Comparison of ENCODE assay signal across 8 mouse cellular contexts in genomic region chr11:98930127-98930601, GRCm38 (mm10). TPM values are rescaled to one million over a fixed set of nuclear protein-coding genes. Genes with fewer than 3 reads are reported as not detected.
DNase-seq lines count a peak whose midpoint lies in the region; ATAC-seq lines count a peak whose summit lies in the region.

No protein-coding gene starts in this region.

- peak; percentile 96 for DNase-seq in heart, adult 11 months
- no peak for DNase-seq in heart, adult 8-10 months (ENCODE audit: low spot score)
- DNase-seq in adipocyte (ENCODE audit: low spot score), result peak; percentile 71
- DNase-seq in limb, embryonic 11.5 days (ENCODE audit: low spot score), result no peak
- no peak for DNase-seq in retina, embryonic 14.5 days (ENCODE audit: low spot score)
- DNase-seq in urinary bladder, postnatal 25 days (ENCODE audit: low spot score), result no peak
- DNase-seq in spleen, adult 12 weeks (ENCODE audit: low spot score), result no peak

- ATAC-seq in forebrain, embryonic 16.5 days, result no peak
- ATAC-seq in limb, embryonic 11.5 days (ENCODE audit: insufficient number of reproducible peaks, low FRiP score, low TSS enrichment, low read depth), result no peak

- H3K4me2 ChIP-seq in forebrain, embryonic 16.5 days (ENCODE audit: low read length), result peak overlapping the region; percentile 1; the same call in 1 of the 2 replicates
- peak overlapping the region; percentile 95; the same call in 1 of the 2 replicates for H3K4me2 ChIP-seq in limb, embryonic 11.5 days (ENCODE audit: low read depth, severe bottlenecking)

- WGBS in forebrain, embryonic 16.5 days, result 31% methylated on average over 7 of the region's 7 CpGs
- 49% methylated on average over 7 of the region's 7 CpGs for WGBS in limb, embryonic 11.5 days

- H3K36me3 ChIP-seq in forebrain, embryonic 16.5 days (ENCODE audit: control insufficient read depth, insufficient read depth), result no peaks in the 10 kb centered on the region
- H3K36me3 ChIP-seq in limb, embryonic 11.5 days (ENCODE audit: control insufficient read depth, insufficient read depth, low read length), result no peaks in the 10 kb centered on the region

- no peak overlapping the region for H3K9ac ChIP-seq in forebrain, embryonic 16.5 days (replicated peaks; ENCODE audit: low read depth, low read length)
- H3K9ac ChIP-seq in limb, embryonic 11.5 days (ENCODE audit: low read length), result 0 out of 2 replicates have a peak overlapping the region, but pooled peaks have one; percentile 17

- no peaks in the 10 kb centered on the region; the same call in 1 of the 2 replicates for H3K27me3 ChIP-seq in forebrain, embryonic 16.5 days (replicated peaks; ENCODE audit: control insufficient read depth, insufficient read depth, low read length)
- no peaks in the 10 kb centered on the region for H3K27me3 ChIP-seq in limb, embryonic 11.5 days (ENCODE audit: control insufficient read depth, insufficient read depth, low read length)

- no peaks in the 10 kb centered on the region for H3K9me3 ChIP-seq in forebrain, embryonic 16.5 days (ENCODE audit: control insufficient read depth, low read length)
- H3K9me3 ChIP-seq in limb, embryonic 11.5 days (ENCODE audit: control insufficient read depth, low read length), result no peaks in the 10 kb centered on the region

- peaks cover 72% of the 10 kb centered on the region for H3K4me1 ChIP-seq in forebrain, embryonic 16.5 days (replicated peaks; ENCODE audit: control insufficient read depth, insufficient read depth, low read length)
- H3K4me1 ChIP-seq in limb, embryonic 11.5 days (ENCODE audit: control insufficient read depth, insufficient read depth, low read length), result peaks cover 77% of the 10 kb centered on the region

- no peak overlapping the region for H3K4me3 ChIP-seq in forebrain, embryonic 16.5 days (replicated peaks; ENCODE audit: low read length)
- H3K4me3 ChIP-seq in limb, embryonic 11.5 days (ENCODE audit: low read depth, low read length), result no peak overlapping the region

- 0 out of 2 replicates have a peak overlapping the region, but pooled peaks have one; percentile 16 for H3K27ac ChIP-seq in forebrain, embryonic 16.5 days (ENCODE audit: low read length)
- peak overlapping the region; percentile 59 for H3K27ac ChIP-seq in limb, embryonic 11.5 days (replicated peaks; ENCODE audit: low read depth, low read length)

RNA-seq across cellular contexts. Expression of gene Rara, which starts 2.5 kb away (rescaled TPM):
- 10 to 100 TPM; 10.8 to 13.5 (median 11.9) TPM for total RNA-seq in heart, adult 8-10 months (2022)
- 9.5 and 10.6 TPM in 2 replicates for polyA plus RNA-seq in forebrain, embryonic 16.5 days (2015; fragmentation: Nextera tagmentation; extraction: Ambion mirVana)
- 46.7 and 48.7 TPM in 2 replicates for polyA plus RNA-seq in limb, embryonic 11.5 days (2014; fragmentation: Nextera tagmentation; extraction: Ambion mirVana)

RNA-seq across cellular contexts. Expression of gene Cdc6, which starts 22.6 kb away (rescaled TPM):
- total RNA-seq in heart, adult 8-10 months (2022), result under 1 TPM; 0.16 to 0.49 (median 0.25) TPM
- 10.3 and 10.9 TPM in 2 replicates for polyA plus RNA-seq in forebrain, embryonic 16.5 days (2015; fragmentation: Nextera tagmentation; extraction: Ambion mirVana)
- polyA plus RNA-seq in limb, embryonic 11.5 days (2014; fragmentation: Nextera tagmentation; extraction: Ambion mirVana), result 58.7 and 63.4 TPM in 2 replicates

RNA-seq across cellular contexts. Expression of gene Gjd3, which starts 52.7 kb away (rescaled TPM):
- under 1 TPM in 1 of 4 experiments, not detected in 3; 0.44 TPM for total RNA-seq in heart, adult 8-10 months (2022)
- polyA plus RNA-seq in forebrain, embryonic 16.5 days (2015; fragmentation: Nextera tagmentation; extraction: Ambion mirVana), result 0.51 and 1.0 TPM in 2 replicates
- polyA plus RNA-seq in limb, embryonic 11.5 days (2014; fragmentation: Nextera tagmentation; extraction: Ambion mirVana), result 0.40 TPM in 1 of 2 replicates, not detected in the other

Comparison
In these comparisons a context has a peak if more than half of its experiments do, and no peak if none do; other contexts are left out.
1. DNase-seq: peak in heart, adult 11 months (single experiment) and adipocyte (single experiment); none in heart, adult 8-10 months (single experiment), limb, embryonic 11.5 days (single experiment), retina, embryonic 14.5 days (single experiment), urinary bladder, postnatal 25 days (single experiment) and spleen, adult 12 weeks (single experiment).